ENCODE assay signal across 22 mouse cellular contexts in the genomic region with DNA sequence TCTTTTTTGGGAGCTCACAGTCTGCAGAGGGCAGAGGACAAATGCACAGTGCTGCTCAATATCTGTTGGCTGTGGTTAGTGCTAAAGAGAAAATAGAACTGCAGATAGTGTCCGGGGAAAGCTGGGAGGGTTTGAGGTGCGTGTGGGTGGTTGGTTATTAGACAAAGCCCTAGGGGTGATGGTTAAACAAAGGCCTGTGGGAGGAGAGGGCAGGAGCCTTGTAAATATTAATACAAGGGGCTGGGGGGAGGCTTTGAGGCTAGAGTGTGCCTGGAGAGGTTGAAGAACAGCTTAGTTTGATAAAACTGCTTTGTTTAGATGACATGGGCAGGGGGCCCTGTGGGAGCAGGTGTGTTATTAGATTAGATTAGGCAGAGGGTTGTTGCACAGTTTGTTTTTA.
DNase-seq lines count a peak whose midpoint lies in the region; ATAC-seq and TF ChIP-seq lines count a peak whose summit lies in the region.
"Had no signal": no experiment of that assay in that cellular context is flagged by ENCODE, and none has a peak within 500 bp of the region (broad histone marks: within the 10 kb centered on the region; RNA-seq: fewer than 3 reads in every experiment).

No protein-coding gene starts in this region.

- peak overlapping the region; percentile 77 for H3K27ac ChIP-seq in heart, adult 2 months
- peak overlapping the region; percentile 67 for H3K27ac ChIP-seq in heart, embryonic 11.5 days (ENCODE audit: low read depth, low read length)
- H3K27ac ChIP-seq in embryonic facial prominence, embryonic 10.5 days (replicated peaks): no peak overlapping the region
- H3K27ac ChIP-seq in intestine, embryonic 16.5 days (ENCODE audit: low read length): no peak overlapping the region
- H3K27ac ChIP-seq: embryonic facial prominence, embryonic 13.5 days; forebrain, embryonic 10.5 days; hindbrain, embryonic 12.5 days; limb, embryonic 15.5 days; midbrain, embryonic 15.5 days; neural tube, embryonic 12.5 days had no signal

- no peaks in the 10 kb centered on the region for H3K9me3 ChIP-seq in heart, embryonic 11.5 days (replicated peaks; ENCODE audit: control insufficient read depth, low read length)
- no peaks in the 10 kb centered on the region for H3K9me3 ChIP-seq in embryonic facial prominence, embryonic 10.5 days
- no peaks in the 10 kb centered on the region for H3K9me3 ChIP-seq in intestine, embryonic 16.5 days (ENCODE audit: control insufficient read depth, low read length)
- H3K9me3 ChIP-seq: embryonic facial prominence, embryonic 13.5 days; forebrain, embryonic 10.5 days; hindbrain, embryonic 12.5 days; limb, embryonic 15.5 days; midbrain, embryonic 15.5 days; neural tube, embryonic 12.5 days had no signal

- TF ChIP-seq POLR2A in heart, adult 2 months (IDR thresholded peaks at IDR 0.05; ENCODE audit: insufficient read depth, low read depth, low read length): no peak

- H3K79me2 ChIP-seq in heart, adult 2 months (replicated peaks; ENCODE audit: control insufficient read depth, insufficient read depth, low read length): no peaks in the 10 kb centered on the region

- H3K4me2 ChIP-seq in heart, embryonic 11.5 days: no peak overlapping the region
- H3K4me2 ChIP-seq in intestine, embryonic 16.5 days (ENCODE audit: low read depth, low read length): no peak overlapping the region
- H3K4me2 ChIP-seq: embryonic facial prominence, embryonic 13.5 days; hindbrain, embryonic 12.5 days; limb, embryonic 15.5 days; midbrain, embryonic 15.5 days; neural tube, embryonic 12.5 days had no signal

- H3K4me3 ChIP-seq in heart, adult 2 months: no peak overlapping the region
- H3K4me3 ChIP-seq in heart, embryonic 11.5 days (ENCODE audit: low read depth, low read length): no peak overlapping the region
- H3K4me3 ChIP-seq in embryonic facial prominence, embryonic 10.5 days: no peak overlapping the region
- H3K4me3 ChIP-seq in intestine, embryonic 16.5 days (ENCODE audit: low read length): no peak overlapping the region
- H3K4me3 ChIP-seq: embryonic facial prominence, embryonic 13.5 days; forebrain, embryonic 10.5 days; hindbrain, embryonic 12.5 days; limb, embryonic 15.5 days; midbrain, embryonic 15.5 days; neural tube, embryonic 12.5 days had no signal

- no peaks in the 10 kb centered on the region for H3K27me3 ChIP-seq in heart, adult 2 months (ENCODE audit: control insufficient read depth, insufficient read depth, low read length)
- no peaks in the 10 kb centered on the region for H3K27me3 ChIP-seq in heart, embryonic 11.5 days (ENCODE audit: control insufficient read depth, insufficient read depth, low read length)
- H3K27me3 ChIP-seq in embryonic facial prominence, embryonic 10.5 days (replicated peaks; ENCODE audit: low read depth, poor library complexity, severe bottlenecking): peaks cover 51% of the 10 kb centered on the region
- H3K27me3 ChIP-seq in intestine, embryonic 16.5 days (replicated peaks; ENCODE audit: control insufficient read depth, insufficient read depth, low read length): no peaks in the 10 kb centered on the region
- H3K27me3 ChIP-seq: embryonic facial prominence, embryonic 13.5 days; limb, embryonic 15.5 days; midbrain, embryonic 15.5 days; neural tube, embryonic 12.5 days; Patski had no signal

- no peak overlapping the region for H3K9ac ChIP-seq in heart, adult 2 months (ENCODE audit: low read depth, low read length)
- H3K9ac ChIP-seq in heart, embryonic 11.5 days (ENCODE audit: low read depth, low read length): 0 out of 2 replicates have a peak overlapping the region, but pooled peaks have one; percentile 12
- H3K9ac ChIP-seq in intestine, embryonic 16.5 days (ENCODE audit: low read depth, low read length): no peak overlapping the region
- H3K9ac ChIP-seq: embryonic facial prominence, embryonic 13.5 days; hindbrain, embryonic 12.5 days; limb, embryonic 15.5 days; midbrain, embryonic 15.5 days; neural tube, embryonic 12.5 days had no signal

- 24% methylated on average over 2 of the region's 2 CpGs for WGBS in heart, adult 2 months
- WGBS in heart, embryonic 11.5 days (ENCODE audit: insufficient replicate concordance): 12% methylated on average over 2 of the region's 2 CpGs
- 42% methylated on average over 2 of the region's 2 CpGs for WGBS in embryonic facial prominence, embryonic 10.5 days
- WGBS in intestine, embryonic 16.5 days: 22% methylated on average over 2 of the region's 2 CpGs

- TF ChIP-seq EP300 in heart, adult 2 months (IDR thresholded peaks at IDR 0.05; ENCODE audit: insufficient read depth, low read depth, low read length): no peak

- H3K36me3 ChIP-seq in heart, adult 2 months (ENCODE audit: control insufficient read depth, insufficient read depth, low read length): peaks cover 9% of the 10 kb centered on the region
- no peaks in the 10 kb centered on the region for H3K36me3 ChIP-seq in heart, embryonic 11.5 days (ENCODE audit: control insufficient read depth, insufficient read depth, low read length)
- 0 out of 2 replicates have a peak, but pooled peaks cover 3% of the 10 kb centered on the region for H3K36me3 ChIP-seq in embryonic facial prominence, embryonic 10.5 days (replicated peaks)
- H3K36me3 ChIP-seq in intestine, embryonic 16.5 days (ENCODE audit: control insufficient read depth, insufficient read depth, low read length): no peaks in the 10 kb centered on the region
- H3K36me3 ChIP-seq: forebrain, embryonic 10.5 days; hindbrain, embryonic 12.5 days; limb, embryonic 15.5 days; midbrain, embryonic 15.5 days; neural tube, embryonic 12.5 days had no signal

- ATAC-seq in heart, embryonic 11.5 days (replicated peaks; ENCODE audit: insufficient number of reproducible peaks, low FRiP score, low TSS enrichment): no peak
- peak; percentile 73 for ATAC-seq in megakaryocyte-erythroid progenitor cell, adult 5-6 weeks (replicated peaks; ENCODE audit: low FRiP score, low TSS enrichment, poor library complexity, severe bottlenecking)
- ATAC-seq in intestine, embryonic 16.5 days: no peak
- ATAC-seq: midbrain, embryonic 15.5 days; Patski had no signal

- TF ChIP-seq CTCF in heart, adult 2 months (IDR thresholded peaks at IDR 0.05): no peak

- peak in 1 of 2 experiments; percentile 44 for DNase-seq in heart, adult 2 months
- no peak for DNase-seq in heart, postnatal 14 days
- DNase-seq in liver: peak; percentile 18
- no peak for DNase-seq in B cell, adult 2 months
- DNase-seq in embryonic facial prominence, embryonic 10.5 days (ENCODE audit: low spot score): no peak
- DNase-seq: cerebellum, adult 11 months; cerebellum, postnatal 36 days; gastrocnemius, postnatal 14 days; kidney, adult 18-20 months; kidney, postnatal 25 days; right cerebral cortex, postnatal 25 days; thymus, postnatal 14 days had no signal

- H3K4me1 ChIP-seq in heart, adult 2 months (ENCODE audit: control insufficient read depth, insufficient read depth, low read length): peaks cover 20% of the 10 kb centered on the region
- H3K4me1 ChIP-seq in heart, embryonic 11.5 days (ENCODE audit: control insufficient read depth, insufficient read depth, low read length): peaks cover 48% of the 10 kb centered on the region
- peaks cover 47% of the 10 kb centered on the region for H3K4me1 ChIP-seq in embryonic facial prominence, embryonic 10.5 days
- peaks cover 7% of the 10 kb centered on the region; the same call in 1 of the 2 replicates for H3K4me1 ChIP-seq in intestine, embryonic 16.5 days (ENCODE audit: control insufficient read depth, insufficient read depth, low read length)

- intact Hi-C loops in heart, adult 2 months (cut with DNase I): no loop called here
- intact Hi-C loops in heart, postnatal 14 days (cut with DNase I): no loop called here

Comparison
In these comparisons a context has a peak if more than half of its experiments do, and no peak if none do; other contexts are left out.
1. H3K27ac ChIP-seq: peak in heart, adult 2 months (single experiment) and heart, embryonic 11.5 days (single experiment); none in embryonic facial prominence, embryonic 10.5 days (single experiment) and intestine, embryonic 16.5 days (single experiment).